Mouse (Mus musculus) spleen, adult 2 months (tissue): Measurements from ENCODE around the gene Shld1.

Experiments
- CTCF ChIP-seq: fragments of 200-500 bp; IDR thresholded peaks from 2 replicates; pipeline ENCODE4 v1.5.1; 2011; ENCODE audit warnings: mild to moderate bottlenecking, inconsistent platforms; ENCODE audit not compliant: insufficient read depth, insufficient read length, insufficient replicate concordance; ENCODE audit errors: extremely low read depth
- POLR2A ChIP-seq: fragments of 200-500 bp; IDR thresholded peaks from 2 replicates; pipeline ENCODE4 v1.6.1; 2011; ENCODE audit warnings: low read depth, low read length, inconsistent platforms

DNA sequence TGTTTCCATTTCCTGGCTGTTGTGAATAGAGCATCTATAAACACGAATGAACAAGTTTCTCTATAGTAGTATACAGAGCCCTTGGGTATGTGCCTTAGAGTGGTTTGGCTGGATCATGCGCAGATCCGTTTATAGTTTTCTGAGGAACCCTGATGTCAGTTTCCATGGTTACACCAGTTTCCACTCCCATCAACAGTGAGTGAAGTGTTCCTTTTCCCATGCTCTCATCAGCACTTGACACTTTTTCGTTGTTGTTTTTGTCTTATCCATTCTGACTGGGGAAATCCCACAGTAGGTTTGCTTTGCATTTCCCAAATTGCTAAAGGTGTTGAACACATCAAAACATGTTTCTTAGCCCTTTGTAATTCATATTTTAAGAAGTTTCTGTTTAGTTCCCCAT is 16.4 kb upstream of the Shld1 start:
- TF ChIP-seq POLR2A (no peak), CTCF (no peak)
